Mouse (Mus musculus) left cerebral cortex, postnatal 36 days (tissue): ENCODE data around the gene Olfr792. TPM values are rescaled to one million over a fixed set of nuclear protein-coding genes. Genes with fewer than 3 reads are reported as not detected.

Source experiments
- DNase-seq, 2 experiments: peaks; one replicate each; pipeline ENCODE4 v3.0.0; 2021 to 2022; ENCODE audit warnings: low spot score in 2 of 2, mixed read lengths in 1 of 2
- intact Hi-C: fragments of 180-260 bp; cut with DNase I; formaldehyde crosslinking; loops from one replicate; pipeline ENCODE4 v1.15.1; 2025
- microRNA-seq: library from miRNA; unstranded; fragments of <30 nt; microRNA quantifications from one replicate; pipeline ENCODE4 v1.2.0, GENCODE M21; 2022
- total RNA-seq, 2 experiments: library from RNA; stranded (reverse); gene quantifications; 2 replicates each; pipeline ENCODE4 v1.2.3; 2021

Olfr792 gene
- not detected for total RNA-seq

- no peak for DNase-seq
- intact Hi-C loops = no loop called here
Observed at GRCm38 (mm10) chr10:129538862-129539261, at the start of gene Olfr792. TSS of gene Olfr792 (plus strand) at chr10:129539162.

- DNase-seq = peak; percentile 7 to 9
- intact Hi-C loops = no loop called here
Observed at GRCm38 (mm10) chr10:129490101-129490500, 48.9 kb upstream of the Olfr792 start.

GRCm38 (mm10) chr10:129498192-129498591 lies 40.8 kb upstream of the Olfr792 start, which contains the start of gene Olfr790:
TSS of gene Olfr790 (plus strand) at chr10:129498492.
- intact Hi-C loops = no loop called here
- DNase-seq = no peak

GRCm38 (mm10) chr10:129521492-129521891 lies 17.5 kb upstream of the Olfr792 start, which contains the start of gene Olfr791:
TSS of gene Olfr791 (plus strand) at chr10:129521792.
- intact Hi-C loops = no loop called here
- no peak for DNase-seq

- intact Hi-C loops = loop anchor here (10.0 kb wide), 1 partner anchor 545 kb away; no protein-coding TSS in a partner anchor
- DNase-seq = peak in 1 of 2 experiments; percentile 5
Observed at GRCm38 (mm10) chr10:129549354-129549753, 10.4 kb downstream of the Olfr792 start.

GRCm38 (mm10) chr10:129567355-129567754 lies 28.4 kb downstream of the Olfr792 start, which contains the start of gene Olfr794:
TSS of gene Olfr794 (plus strand) at chr10:129567655.
- no peak for DNase-seq
- intact Hi-C loops = no loop called here

- intact Hi-C loops = no loop called here
- no peak for DNase-seq
Observed at GRCm38 (mm10) chr10:129577066-129577465, 38.1 kb downstream of the Olfr792 start.

Small RNAs within 50 kb of the gene (microRNA-seq; reads per million reads assigned to microRNA genes)
- not detected for gene Gm23252

Other genes starting within 250 kb of the Olfr792 start
- gene Olfr780, start 221.0 kb upstream of the Olfr792 start, total RNA-seq = not detected
- gene Olfr781, start 210.3 kb upstream of the Olfr792 start, total RNA-seq = not detected
- gene Olfr782, start 190.3 kb upstream of the Olfr792 start, total RNA-seq = not detected
- gene Olfr784, start 155.1 kb upstream of the Olfr792 start, total RNA-seq = under 1 TPM; 0.12 to 0.20 TPM
- gene Olfr785, start 133.7 kb upstream of the Olfr792 start, total RNA-seq = not detected
- gene Olfr786, start 111.9 kb upstream of the Olfr792 start, total RNA-seq = not detected
- gene Olfr787, start 77.3 kb upstream of the Olfr792 start, total RNA-seq = not detected
- gene Olfr788, start 68.2 kb upstream of the Olfr792 start, total RNA-seq = not detected
- not detected for gene Olfr789, start 54.4 kb upstream of the Olfr792 start, total RNA-seq
- not detected for gene Olfr790, start 40.7 kb upstream of the Olfr792 start, total RNA-seq
- not detected for gene Olfr791, start 17.4 kb upstream of the Olfr792 start, total RNA-seq
- not detected for gene Olfr794, start 28.5 kb downstream of the Olfr792 start, total RNA-seq
- not detected for gene Olfr796, start 73.4 kb downstream of the Olfr792 start, total RNA-seq
- not detected for gene Olfr798, start 88.8 kb downstream of the Olfr792 start, total RNA-seq
- gene Olfr799, start 98.3 kb downstream of the Olfr792 start, total RNA-seq = not detected
- not detected for gene Olfr800, start 118.5 kb downstream of the Olfr792 start, total RNA-seq
- not detected for gene Olfr801, start 134.7 kb downstream of the Olfr792 start, total RNA-seq
- under 1 TPM; 0.07 to 0.15 TPM for gene Olfr802, start 149.0 kb downstream of the Olfr792 start, total RNA-seq
- gene Olfr803, start 155.1 kb downstream of the Olfr792 start, total RNA-seq = not detected
- gene Olfr804, start 164.0 kb downstream of the Olfr792 start, total RNA-seq = not detected
- gene Olfr805, start 190.2 kb downstream of the Olfr792 start, total RNA-seq = not detected
- not detected for gene Olfr806, start 202.8 kb downstream of the Olfr792 start, total RNA-seq
- gene Olfr807, start 218.6 kb downstream of the Olfr792 start, total RNA-seq = not detected
- not detected for gene Olfr808, start 226.3 kb downstream of the Olfr792 start, total RNA-seq
- not detected for gene Olfr809, start 235.5 kb downstream of the Olfr792 start, total RNA-seq